Mouse (Mus musculus): ENCODE measurements around the gene Ssx2ip. TPM values are rescaled to one million over a fixed set of nuclear protein-coding genes. Genes with fewer than 3 reads are reported as not detected.

The Ssx2ip gene
- polyA plus RNA-seq (2014; fragmentation: Illumina TruSeq; extraction: RNeasy Lipid Tissue Mini Kit (QIAGEN cat#74804); ENCODE audit: low read depth, low replicate concordance), result 15.9 TPM

DNA sequence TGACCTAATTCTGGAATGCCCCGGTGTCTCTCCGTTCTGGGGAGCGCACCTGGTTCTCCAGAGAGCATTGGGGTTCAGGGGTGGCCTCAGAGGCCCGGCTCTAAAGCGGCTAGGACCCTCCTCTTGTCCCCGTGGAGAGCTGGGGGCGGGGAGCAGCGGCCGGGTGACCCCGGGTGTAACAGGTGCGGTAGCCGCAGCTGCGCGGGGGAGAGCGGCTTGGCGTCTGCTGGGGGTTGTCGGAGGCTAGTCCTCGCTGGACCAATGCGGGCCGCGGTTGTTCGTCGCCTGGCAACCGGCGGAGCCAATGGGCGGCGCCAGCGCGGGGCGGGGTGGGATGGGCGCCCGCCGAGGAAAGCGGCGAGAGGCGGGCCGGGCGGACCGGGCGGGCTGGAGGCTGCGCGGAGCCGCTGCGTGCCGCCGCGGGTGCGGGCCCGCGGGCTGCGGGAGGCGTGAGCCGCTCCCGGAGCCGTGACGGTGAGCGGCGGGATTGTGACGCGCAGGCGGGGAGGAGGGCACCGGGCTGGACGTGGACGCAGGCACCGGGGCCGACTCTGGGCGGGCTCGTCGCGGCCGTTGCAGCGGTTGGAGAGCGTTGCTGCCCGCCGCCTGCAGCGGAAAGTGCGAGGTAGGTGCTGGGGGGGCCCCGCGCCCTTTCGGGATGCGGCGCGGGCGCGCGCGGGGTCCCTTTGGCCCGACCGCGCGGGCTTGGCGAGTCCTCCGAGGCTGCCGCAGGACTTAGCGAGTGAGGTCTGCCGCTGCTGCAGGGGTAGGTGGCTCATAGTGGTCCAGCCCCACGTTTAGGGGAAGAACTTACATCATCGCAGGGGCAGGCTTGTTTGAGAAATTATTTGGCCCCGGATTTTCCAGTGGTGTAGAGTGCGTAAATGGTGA is at the start of gene Ssx2ip:
Gene Ssx2ip, plus strand, starts transcription at position 332 of the 891 bp plus-strand sequence.

DNA sequence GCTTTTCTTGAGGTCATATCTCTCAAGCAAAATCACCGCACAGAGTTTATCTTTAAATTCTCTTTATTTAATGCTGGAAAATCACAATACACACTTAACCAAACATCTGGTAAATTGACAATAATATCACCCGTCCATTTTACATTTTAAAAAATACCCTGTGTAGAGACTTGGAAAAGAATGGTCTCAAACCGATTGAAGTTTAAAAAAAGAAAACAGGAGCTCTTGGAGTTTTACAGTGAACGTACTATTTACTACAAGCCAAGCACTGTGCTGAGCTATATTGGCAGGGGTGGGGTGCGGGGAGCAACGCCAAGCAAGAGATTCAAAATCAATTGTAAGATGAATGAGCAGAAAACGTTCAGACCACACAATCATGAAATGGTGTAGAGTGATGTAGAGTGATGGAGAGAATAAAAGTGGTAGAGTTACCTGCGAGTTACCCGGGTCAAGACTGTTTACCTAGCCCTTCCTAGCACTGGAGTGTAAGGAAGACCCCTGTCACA is 45.4 kb downstream of the Ssx2ip start, which contains the start of gene Ctbs:
Gene Ctbs, plus strand, starts transcription at position 51 of the 506 bp plus-strand sequence.

Other genes with a start within 250 kb of the Ssx2ip start
- gene Lpar3, start 183.7 kb upstream of the Ssx2ip start, polyA plus RNA-seq (2014; fragmentation: Illumina TruSeq; extraction: RNeasy Lipid Tissue Mini Kit (QIAGEN cat#74804); ENCODE audit: low read depth, low replicate concordance), result 0.52 TPM
- 35.3 TPM for gene Ctbs, start 45.2 kb downstream of the Ssx2ip start, polyA plus RNA-seq (2014; fragmentation: Illumina TruSeq; extraction: RNeasy Lipid Tissue Mini Kit (QIAGEN cat#74804); ENCODE audit: low read depth, low replicate concordance)
- 8.5 TPM for gene Spata1, start 95.1 kb downstream of the Ssx2ip start, polyA plus RNA-seq (2014; fragmentation: Illumina TruSeq; extraction: RNeasy Lipid Tissue Mini Kit (QIAGEN cat#74804); ENCODE audit: low read depth, low replicate concordance)
- 985 TPM for gene Gng5, start 95.2 kb downstream of the Ssx2ip start, polyA plus RNA-seq (2014; fragmentation: Illumina TruSeq; extraction: RNeasy Lipid Tissue Mini Kit (QIAGEN cat#74804); ENCODE audit: low read depth, low replicate concordance)
- 116 TPM for gene Rpf1, start 116.8 kb downstream of the Ssx2ip start, polyA plus RNA-seq (2014; fragmentation: Illumina TruSeq; extraction: RNeasy Lipid Tissue Mini Kit (QIAGEN cat#74804); ENCODE audit: low read depth, low replicate concordance)
- not detected for gene Uox, start 165.8 kb downstream of the Ssx2ip start, polyA plus RNA-seq (2014; fragmentation: Illumina TruSeq; extraction: RNeasy Lipid Tissue Mini Kit (QIAGEN cat#74804); ENCODE audit: low read depth, low replicate concordance)
- not detected for gene Dnase2b, start 211.0 kb downstream of the Ssx2ip start, polyA plus RNA-seq (2014; fragmentation: Illumina TruSeq; extraction: RNeasy Lipid Tissue Mini Kit (QIAGEN cat#74804); ENCODE audit: low read depth, low replicate concordance)
- gene 4930503B20Rik, start 246.7 kb downstream of the Ssx2ip start, polyA plus RNA-seq (2014; fragmentation: Illumina TruSeq; extraction: RNeasy Lipid Tissue Mini Kit (QIAGEN cat#74804); ENCODE audit: low read depth, low replicate concordance), result not detected

All from adrenal gland, adult 10 weeks (tissue).